Mouse (Mus musculus) CH12.LX (cell line): ENCODE data around the gene Nbas. TPM values are rescaled to one million over a fixed set of nuclear protein-coding genes. Genes with fewer than 3 reads are reported as not detected.

Experiments
- DNase-seq: peaks from one replicate; pipeline ENCODE4 v3.0.0-alpha.2; 2013; ENCODE audit errors: extremely low read depth
- H3K27ac ChIP-seq: 2 replicates; pipeline ENCODE4 v1.5.1; 2012; ENCODE audit warnings: low read depth, mild to moderate bottlenecking, control low read depth, moderate library complexity; ENCODE audit not compliant: insufficient read depth
- H3K27me3 ChIP-seq: replicated peaks from 2 replicates; pipeline ENCODE3; 2012; ENCODE audit warnings: inconsistent platforms
- H3K36me3 ChIP-seq, 2 experiments: replicated peaks in 1 of 2; 2 replicates each; pipeline versions ENCODE3 to v1.6.1; 2012; ENCODE audit warnings: inconsistent platforms in 1 of 2, low read length in 1 of 2, mild to moderate bottlenecking in 1 of 2, mixed read lengths in 1 of 2, moderate library complexity in 1 of 2; ENCODE audit not compliant: control insufficient read depth in 1 of 2, insufficient read depth in 1 of 2
- H3K4me1 ChIP-seq, 2 experiments: 2 replicates each; pipeline ENCODE4 v1.6.1; 2012; ENCODE audit warnings: inconsistent platforms in 1 of 2, moderate library complexity in 1 of 2; ENCODE audit not compliant: insufficient read depth in 2 of 2, control insufficient read depth in 1 of 2
- H3K4me2 ChIP-seq: 2 replicates; pipeline ENCODE4 v1.6.1; 2012; ENCODE audit warnings: low read depth, mild to moderate bottlenecking, control low read depth; ENCODE audit not compliant: poor library complexity, insufficient read depth, severe bottlenecking
- H3K4me3 ChIP-seq, 3 experiments: fragments of 150-350 bp in 1 of 3; sonication (generic) in 1 of 3; replicated peaks in 1 of 3; 2 replicates each; pipeline versions ENCODE3 to v1.5.1; 2011 to 2012; ENCODE audit warnings: low read depth in 2 of 3, low read length in 2 of 3, mild to moderate bottlenecking in 2 of 3, moderate library complexity in 2 of 3, control low read depth in 1 of 3, improper control_type of control experiment in 1 of 3, inconsistent platforms in 1 of 3, mixed read lengths in 1 of 3; ENCODE audit not compliant: poor library complexity in 1 of 3
- H3K79me2 ChIP-seq: replicated peaks from 2 replicates; pipeline ENCODE4 v1.6.1; 2012; ENCODE audit warnings: mild to moderate bottlenecking, moderate library complexity; ENCODE audit not compliant: control insufficient read depth, poor library complexity, insufficient read depth, severe bottlenecking; ENCODE audit errors: extremely low read depth
- H3K9ac ChIP-seq: 2 replicates; pipeline ENCODE4 v1.6.1; 2012; ENCODE audit warnings: low read depth, mild to moderate bottlenecking, control low read depth, moderate library complexity; ENCODE audit not compliant: insufficient read depth
- H3K9me3 ChIP-seq: replicated peaks from 2 replicates; pipeline ENCODE3; 2012; ENCODE audit warnings: low read length, inconsistent platforms, mixed read lengths
- BHLHE40 ChIP-seq: IDR thresholded peaks from 2 replicates; pipeline ENCODE4 v1.6.1; 2011; ENCODE audit warnings: mild to moderate bottlenecking, low read depth, low read length, improper control_type of control experiment
- CHD2 ChIP-seq: IDR thresholded peaks from 2 replicates; pipeline ENCODE4 v1.6.1; 2011; ENCODE audit warnings: low read length, improper control_type of control experiment
- CTCF ChIP-seq, 2 experiments: IDR thresholded peaks in 1 of 2; conservative IDR thresholded peaks in 1 of 2; 2 replicates each; pipeline ENCODE4 v1.5.1; 2011 to 2012; ENCODE audit warnings: low read depth in 2 of 2, low read length in 2 of 2, improper control_type of control experiment in 1 of 2, inconsistent platforms in 1 of 2, mild to moderate bottlenecking in 1 of 2, moderate library complexity in 1 of 2
- E2F4 ChIP-seq: IDR thresholded peaks from 2 replicates; pipeline ENCODE4 v1.6.1; 2011; ENCODE audit warnings: low read depth, low read length, improper control_type of control experiment; ENCODE audit not compliant: insufficient replicate concordance
- ELF1 ChIP-seq: IDR thresholded peaks from 2 replicates; pipeline ENCODE4 v1.6.1; 2014; ENCODE audit warnings: low read depth, mild to moderate bottlenecking, inconsistent platforms, low read length, improper control_type of control experiment
- EP300 ChIP-seq: IDR thresholded peaks from 2 replicates; pipeline ENCODE4 v1.6.1; 2011; ENCODE audit warnings: low read length, improper control_type of control experiment
- ETS1 ChIP-seq: conservative IDR thresholded peaks from 2 replicates; pipeline ENCODE4 v1.6.1; 2012; ENCODE audit warnings: low read depth, mild to moderate bottlenecking, inconsistent platforms, low read length, improper control_type of control experiment, moderate library complexity
- GABPA ChIP-seq: IDR thresholded peaks from 2 replicates; pipeline ENCODE4 v1.6.1; 2012; ENCODE audit warnings: low read depth, low read length, improper control_type of control experiment, inconsistent platforms; ENCODE audit not compliant: insufficient replicate concordance
- HCFC1 ChIP-seq: IDR thresholded peaks from 2 replicates; pipeline ENCODE4 v1.6.1; 2012; ENCODE audit warnings: low read depth, mild to moderate bottlenecking, inconsistent platforms, low read length, improper control_type of control experiment
- IRF4 ChIP-seq: IDR thresholded peaks from 2 replicates; pipeline ENCODE4 v1.6.1; 2014; ENCODE audit warnings: low read depth, mild to moderate bottlenecking, inconsistent platforms, low read length, improper control_type of control experiment
- JUN ChIP-seq: IDR thresholded peaks from 2 replicates; pipeline ENCODE4 v1.6.1; 2011; ENCODE audit warnings: low read depth, mild to moderate bottlenecking, low read length, improper control_type of control experiment, moderate library complexity; ENCODE audit not compliant: insufficient read depth
- JUND ChIP-seq: conservative IDR thresholded peaks from 2 replicates; pipeline ENCODE4 v1.6.1; 2011; ENCODE audit warnings: low read depth, low read length, improper control_type of control experiment
- KAT2A ChIP-seq: IDR thresholded peaks from 2 replicates; pipeline ENCODE4 v1.6.1; 2012; ENCODE audit warnings: low read length, improper control_type of control experiment, inconsistent platforms; ENCODE audit not compliant: insufficient replicate concordance
- MAFK ChIP-seq: IDR thresholded peaks from 2 replicates; pipeline ENCODE4 v1.6.1; 2011; ENCODE audit warnings: low read length, improper control_type of control experiment; ENCODE audit not compliant: insufficient replicate concordance
- MAX ChIP-seq: IDR thresholded peaks from 2 replicates; pipeline ENCODE4 v1.6.1; 2011; ENCODE audit warnings: low read length, improper control_type of control experiment
- MAZ ChIP-seq: IDR thresholded peaks from 2 replicates; pipeline ENCODE4 v1.6.1; 2012; ENCODE audit warnings: low read depth, mild to moderate bottlenecking, inconsistent platforms, low read length, improper control_type of control experiment, moderate library complexity
- MXI1 ChIP-seq: IDR thresholded peaks from 2 replicates; pipeline ENCODE4 v1.6.1; 2011; ENCODE audit warnings: mild to moderate bottlenecking, low read depth, low read length, improper control_type of control experiment
- MYC ChIP-seq: IDR thresholded peaks from 2 replicates; pipeline ENCODE4 v1.6.1; 2011; ENCODE audit warnings: low read depth, mild to moderate bottlenecking, improper control_type of control experiment, low read length
- NELFE ChIP-seq: IDR thresholded peaks from 2 replicates; pipeline ENCODE4 v1.6.1; 2011; ENCODE audit warnings: low read depth, low read length, improper control_type of control experiment
- PAX5 ChIP-seq: IDR thresholded peaks from 2 replicates; pipeline ENCODE4 v1.6.1; 2012; ENCODE audit warnings: low read length, inconsistent platforms, mixed read lengths
- POLR2A ChIP-seq: IDR thresholded peaks from 2 replicates; pipeline ENCODE4 v1.6.1; 2011; ENCODE audit warnings: low read depth, mild to moderate bottlenecking, improper control_type of control experiment, low read length
- POLR2AphosphoS2 ChIP-seq: IDR thresholded peaks from 2 replicates; pipeline ENCODE4 v1.6.1; 2011; ENCODE audit warnings: low read depth, low read length, improper control_type of control experiment
- RAD21 ChIP-seq: IDR thresholded peaks from 2 replicates; pipeline ENCODE4 v1.6.1; 2011; ENCODE audit warnings: low read depth, mild to moderate bottlenecking, low read length, improper control_type of control experiment, moderate library complexity
- RCOR1 ChIP-seq: conservative IDR thresholded peaks from 2 replicates; pipeline ENCODE4 v1.6.1; 2012; ENCODE audit warnings: low read depth, mild to moderate bottlenecking, inconsistent platforms, low read length, improper control_type of control experiment
- SMC3 ChIP-seq: IDR thresholded peaks from 2 replicates; pipeline ENCODE4 v1.6.1; 2011; ENCODE audit warnings: low read depth, low read length, improper control_type of control experiment
- TBP ChIP-seq: conservative IDR thresholded peaks from 2 replicates; pipeline ENCODE4 v1.6.1; 2011; ENCODE audit warnings: low read depth, low read length, improper control_type of control experiment
- UBTF ChIP-seq: IDR thresholded peaks from 2 replicates; pipeline ENCODE4 v1.6.1; 2012; ENCODE audit warnings: low read depth, mild to moderate bottlenecking, inconsistent platforms, low read length, improper control_type of control experiment, moderate library complexity
- USF1 ChIP-seq: IDR thresholded peaks from 2 replicates; pipeline ENCODE4 v1.6.1; 2014; ENCODE audit warnings: low read depth, mild to moderate bottlenecking, inconsistent platforms, low read length, improper control_type of control experiment
- USF2 ChIP-seq: conservative IDR thresholded peaks from 2 replicates; pipeline ENCODE4 v1.6.1; 2011; ENCODE audit warnings: low read depth, low read length, improper control_type of control experiment
- ZC3H11A ChIP-seq: IDR thresholded peaks from 2 replicates; pipeline ENCODE4 v1.6.1; 2012; ENCODE audit warnings: low read depth, mild to moderate bottlenecking, inconsistent platforms, low read length, improper control_type of control experiment
- ZMIZ1 ChIP-seq: IDR thresholded peaks from 2 replicates; pipeline ENCODE4 v1.6.1; 2012; ENCODE audit warnings: low read depth, mild to moderate bottlenecking, inconsistent platforms, low read length, improper control_type of control experiment
- ZNF384 ChIP-seq: IDR thresholded peaks from 2 replicates; pipeline ENCODE4 v1.6.1; 2012; ENCODE audit warnings: low read depth, low read length, improper control_type of control experiment, inconsistent platforms
- dilution Hi-C: fragments of 300-500 bp; cut with MboI; formaldehyde crosslinking; loops from 2 replicates; pipeline ENCODE4 v1.14.3; 2020; ENCODE audit warnings: low sequenced_read_pairs; ENCODE audit not compliant: extremely low pct_unique_long_range_greater_than_20kb, extremely low pct_ligation_motif_present
- in situ Hi-C: fragments of 300-500 bp; cut with MboI; formaldehyde crosslinking; loops from 3 replicates; pipeline ENCODE4 v1.14.3; 2019; ENCODE audit warnings: low sequenced_read_pairs, low pct_ligation_motif_present, low pct_unique_long_range_greater_than_20kb, mixed read lengths
- polyA plus RNA-seq: library from polyadenylated mRNA; unstranded; fragments of >175 nt; gene quantifications from 2 replicates; pipeline ENCODE4 v1.2.1, GENCODE M21; 2012; ENCODE audit warnings: low read depth; ENCODE audit not compliant: insufficient read length
- total RNA-seq, 2 experiments: library from RNA; depleted of rRNA; stranded (reverse); fragments of 300-350 nt in 1 of 2; fragments of >200 nt in 1 of 2; gene quantifications; 2 replicates each; pipeline ENCODE4 v1.2.3; 2012 to 2014

Nbas gene
- total and polyA plus RNA-seq, 3 experiments: 16.9 to 51.6 (median 22.1) TPM

DNA sequence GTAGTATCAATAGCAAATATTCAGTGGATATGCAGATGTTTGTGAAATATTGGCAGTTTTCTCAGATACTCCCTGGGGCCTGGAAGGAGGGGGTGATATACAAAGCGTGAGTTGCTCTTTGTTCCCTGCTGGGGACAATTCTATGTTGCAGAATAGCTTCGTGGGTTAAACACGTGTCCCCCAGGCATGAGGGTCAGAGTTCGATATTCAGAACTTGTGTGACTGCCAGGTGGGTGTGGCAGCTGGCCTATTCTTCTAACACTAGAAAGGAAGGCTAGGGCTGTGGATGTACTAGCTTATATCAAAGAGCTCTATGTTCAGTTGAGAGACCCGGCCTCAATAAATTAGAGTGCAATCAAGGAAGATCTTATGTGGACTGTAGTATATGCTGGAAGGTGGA is 274.9 kb downstream of the Nbas start:
- in situ Hi-C loops: no loop called here
- no peak overlapping the region for H3K4me2 ChIP-seq

DNA sequence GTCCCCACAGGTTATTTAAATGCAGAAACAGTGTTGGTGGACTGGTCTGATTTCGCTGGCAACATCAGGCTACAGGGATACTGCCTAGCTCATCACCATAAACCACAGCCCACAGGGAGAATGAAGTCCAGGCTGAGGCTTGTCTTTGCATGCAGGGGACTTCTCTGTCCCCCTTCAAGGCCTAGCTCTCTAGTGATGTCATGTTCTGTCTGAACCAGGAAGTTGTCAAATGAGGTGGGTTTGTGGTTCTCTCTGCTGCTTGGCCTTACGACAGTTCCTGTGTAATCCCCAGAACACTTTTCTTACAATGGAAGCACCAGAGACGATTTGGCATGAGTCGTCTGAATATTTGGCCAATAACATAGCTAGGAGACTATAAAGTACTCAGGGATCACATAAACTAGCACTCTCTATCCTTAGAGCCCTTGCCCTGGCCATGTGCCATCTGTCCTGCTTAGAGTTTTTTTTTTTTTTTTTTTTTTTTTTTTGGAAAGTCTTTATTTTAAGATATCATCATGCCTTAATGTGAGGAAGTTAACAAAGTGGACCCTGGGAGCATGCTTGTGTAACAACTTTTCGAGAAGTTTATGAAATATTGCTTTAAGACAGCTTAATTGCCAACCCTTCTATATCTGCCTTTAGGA is 294.8 kb downstream of the Nbas start:
- no peak overlapping the region; the same call in 1 of the 2 replicates for H3K9ac ChIP-seq
- dilution Hi-C loops (no loop called here), in situ Hi-C loops (no loop called here)
- H3K4me2 ChIP-seq: peak overlapping the region; percentile 16; the same call in 1 of the 2 replicates
- no peak overlapping the region for H3K4me3 ChIP-seq
- no peaks in the 10 kb centered on the region for H3K27me3 ChIP-seq
- DNase-seq: peak; percentile 82
- peaks cover 8 to 38% of the 10 kb centered on the region in 2 experiments; a peak in 3 of 4 replicates for H3K4me1 ChIP-seq
- H3K9me3 ChIP-seq: no peaks in the 10 kb centered on the region
- H3K79me2 ChIP-seq: no peaks in the 10 kb centered on the region
- peaks cover 16 to 51% of the 10 kb centered on the region in 2 experiments for H3K36me3 ChIP-seq
- H3K27ac ChIP-seq: peak overlapping the region; percentile 61
- peak; percentile 33 for TF ChIP-seq JUN
- TF ChIP-seq E2F4: no peak
- TF ChIP-seq RAD21: no peak
- TF ChIP-seq MYC: 0 out of 2 replicates have a peak, but pooled peaks have one; percentile 63
- no peak for TF ChIP-seq KAT2A
- TF ChIP-seq MAFK: 0 out of 2 replicates have a peak, but pooled peaks have one; percentile 11
- 0 out of 2 replicates have a peak, but pooled peaks have one; percentile 38 for TF ChIP-seq MAZ
- no peak for TF ChIP-seq SMC3
- no peak for TF ChIP-seq RCOR1
- TF ChIP-seq IRF4: peak; percentile 47; the same call in 1 of the 2 replicates
- TF ChIP-seq ZNF384: peak; percentile 84
- TF ChIP-seq BHLHE40: no peak
- peak; percentile 26; the same call in 1 of the 2 replicates for TF ChIP-seq POLR2A
- TF ChIP-seq JUND: peak; percentile 41; the same call in 1 of the 2 replicates
- TF ChIP-seq ELF1: peak; percentile 87
- TF ChIP-seq GABPA: no peak
- peak; percentile 63; the same call in 1 of the 2 replicates for TF ChIP-seq ETS1
- TF ChIP-seq ZC3H11A: no peak
- no peak for TF ChIP-seq CTCF (conservative IDR thresholded peaks at IDR 0.05 in 1 of 2, IDR thresholded peaks at IDR 0.05 in 1 of 2; ENCODE audit: low read depth in 2 of 2, low read length in 2 of 2)
- TF ChIP-seq POLR2AphosphoS2: no peak
- no peak; the same call in 1 of the 2 replicates for TF ChIP-seq MXI1
- TF ChIP-seq MAX: peak; percentile 30; the same call in 1 of the 2 replicates
- TF ChIP-seq PAX5: no peak
- no peak for TF ChIP-seq USF2
- peak; percentile 66 for TF ChIP-seq EP300
- TF ChIP-seq HCFC1: peak; percentile 49
- no peak for TF ChIP-seq CHD2
- TF ChIP-seq USF1: no peak
- 0 out of 2 replicates have a peak, but pooled peaks have one; percentile 14 for TF ChIP-seq TBP
- no peak for TF ChIP-seq UBTF
- 0 out of 2 replicates have a peak, but pooled peaks have one; percentile 45 for TF ChIP-seq NELFE

More for the DNA sequence above, 274.9 kb downstream of the Nbas start:
- Histone ChIP-seq H3K36me3 (peaks cover 11 to 25% of the 10 kb centered on the region in 2 experiments), H3K9me3 (no peaks in the 10 kb centered on the region), H3K4me3 (no peak overlapping the region), H3K27me3 (no peaks in the 10 kb centered on the region), H3K9ac (no peak overlapping the region), H3K4me1 (peaks cover 0 to 4% of the 10 kb centered on the region in 2 experiments; a peak in 1 of 4 replicates), H3K79me2 (no peaks in the 10 kb centered on the region), H3K27ac (no peak overlapping the region)
- no peak for DNase-seq
- dilution Hi-C loops: no loop called here
- no peak for TF ChIP-seq ZMIZ1
- no peak for TF ChIP-seq ZC3H11A
